Mouse (Mus musculus): ENCODE measurements at regions not wholly inside any gene's neighbourhood (a gene's known extent, or its start where the extent isn't known, plus 50 kb on each side); places are given as distances from the start of the nearest gene placed in this dataset.

DNA sequence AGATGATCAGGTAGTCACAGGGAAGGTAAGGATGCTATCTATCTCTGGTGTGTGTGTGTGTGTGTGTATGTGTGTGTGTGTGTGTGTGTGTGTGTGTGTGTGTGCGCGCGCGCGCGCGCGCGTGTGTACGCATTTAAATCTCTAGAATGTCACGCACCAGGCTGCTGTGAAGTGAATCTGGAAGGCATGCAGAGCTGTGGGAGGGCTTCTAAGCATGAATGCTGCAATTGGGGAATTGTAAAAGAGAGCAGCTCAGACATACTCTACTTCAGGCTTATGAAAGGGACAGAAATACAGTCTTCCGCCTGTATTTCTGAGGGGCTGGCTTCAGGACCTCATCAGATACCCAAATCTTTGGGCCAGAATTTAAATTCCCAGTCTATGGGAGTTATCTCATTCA is 114.2 kb upstream of the Foxa2 start:
- no peak for TF ChIP-seq CTCF (IDR thresholded peaks at IDR 0.05)
- no peak for TF ChIP-seq EP300 (IDR thresholded peaks at IDR 0.05)
